Mouse (Mus musculus) olfactory bulb, adult 2 months (tissue): ENCODE data around the gene Irf6.

Source experiments
- CTCF ChIP-seq: fragments of 200-500 bp; IDR thresholded peaks from 2 replicates; pipeline ENCODE4 v1.5.1; 2012; ENCODE audit warnings: low read depth, mild to moderate bottlenecking, low read length, moderate library complexity; ENCODE audit not compliant: insufficient read depth
- POLR2A ChIP-seq: fragments of 200-500 bp; IDR thresholded peaks from 2 replicates; pipeline ENCODE4 v1.6.1; 2012; ENCODE audit warnings: mild to moderate bottlenecking, low read depth, low read length, moderate library complexity; ENCODE audit not compliant: insufficient read depth

- TF ChIP-seq CTCF, result no peak
- no peak for TF ChIP-seq POLR2A
These were observed 16.9 kb downstream of the Irf6 start for GRCm38 (mm10) chr1:193169856-193170255.
